Mouse (Mus musculus) spleen, adult 2 months (tissue): ENCODE results near the gene Prr18.

Experiments
- CTCF ChIP-seq: fragments of 200-500 bp; IDR thresholded peaks from 2 replicates; pipeline ENCODE4 v1.5.1; 2011; ENCODE audit warnings: mild to moderate bottlenecking, inconsistent platforms; ENCODE audit not compliant: insufficient read depth, insufficient read length, insufficient replicate concordance; ENCODE audit errors: extremely low read depth
- POLR2A ChIP-seq: fragments of 200-500 bp; IDR thresholded peaks from 2 replicates; pipeline ENCODE4 v1.6.1; 2011; ENCODE audit warnings: low read depth, low read length, inconsistent platforms

DNA sequence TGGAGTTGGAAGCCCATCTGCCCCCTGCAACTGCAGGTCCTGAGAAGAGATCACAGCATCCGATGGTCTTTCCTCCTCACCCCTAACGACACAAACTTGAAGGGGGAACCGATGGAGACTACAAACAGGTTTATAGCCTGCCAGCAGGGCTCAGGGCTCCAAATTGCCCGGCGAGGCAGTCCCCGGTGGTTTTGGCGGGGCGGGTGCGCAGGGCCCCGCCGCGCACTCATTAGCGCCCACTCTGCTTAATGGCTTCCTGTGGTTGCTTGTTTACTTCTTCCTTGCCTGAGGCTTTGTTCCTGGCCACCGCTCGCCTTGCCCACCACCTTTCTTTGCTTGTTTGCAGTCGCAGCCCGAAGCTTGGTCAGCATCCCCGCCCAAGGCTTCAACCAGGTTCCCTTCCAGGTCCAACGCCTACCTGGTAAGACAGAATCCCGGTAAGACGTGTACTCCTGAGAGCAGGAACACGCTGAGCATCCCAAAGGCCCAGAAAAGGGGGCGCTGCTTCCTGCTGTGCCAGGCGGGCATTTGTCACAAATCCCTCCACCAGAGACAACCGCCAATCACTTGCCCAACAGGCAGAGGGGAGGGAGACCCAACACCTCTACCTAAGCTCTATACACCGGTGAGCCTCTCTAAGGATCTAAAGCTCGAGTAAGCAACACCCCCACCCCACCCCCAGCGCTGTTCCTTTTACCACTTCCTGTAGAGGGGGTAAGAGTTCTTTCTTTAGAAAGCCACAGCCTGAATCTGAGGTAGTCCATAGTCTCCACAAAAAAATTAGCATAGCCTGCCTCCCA lies 51.9 kb downstream of the Prr18 start:
- TF ChIP-seq POLR2A (no peak), CTCF (no peak)
